Mouse (Mus musculus) embryonic facial prominence, embryonic 13.5 days (tissue): ENCODE measurements at regions not wholly inside any gene's neighbourhood (a gene's known extent, or its start where the extent isn't known, plus 50 kb on each side); places are given as distances from the start of the nearest gene placed in this dataset.
A peak's percentile ranks its signal among the peaks of the same experiment; 100 is the strongest.

Source experiments
- ATAC-seq: fragments of 200-750 bp; cut with Nextera tagmentation; 2 replicates; pipeline ENCODE4 v1.8.0; 2017; ENCODE audit warnings: low read depth; ENCODE audit not compliant: insufficient number of reproducible peaks, insufficient read depth, low FRiP score, low TSS enrichment
- H3K27ac ChIP-seq: fragments of 300-500 bp; sonication (generic); 2 replicates; pipeline ENCODE4 v1.5.1; 2015; ENCODE audit warnings: moderate library complexity, mild to moderate bottlenecking, inconsistent platforms
- H3K27me3 ChIP-seq: fragments of 300-500 bp; sonication (generic); 2 replicates; pipeline ENCODE4 v1.6.1; 2015; ENCODE audit warnings: mild to moderate bottlenecking, inconsistent platforms
- H3K36me3 ChIP-seq: fragments of 300-500 bp; sonication (generic); 2 replicates; pipeline ENCODE4 v1.6.1; 2015; ENCODE audit warnings: mild to moderate bottlenecking, inconsistent platforms
- H3K4me1 ChIP-seq: fragments of 300-500 bp; sonication (generic); 2 replicates; pipeline ENCODE4 v1.6.1; 2015; ENCODE audit warnings: inconsistent platforms
- H3K4me2 ChIP-seq: fragments of 300-500 bp; sonication (generic); 2 replicates; pipeline ENCODE4 v1.6.1; 2015; ENCODE audit warnings: moderate library complexity, mild to moderate bottlenecking, inconsistent platforms
- H3K4me3 ChIP-seq: fragments of 300-500 bp; sonication (generic); 2 replicates; pipeline ENCODE4 v1.5.1; 2015; ENCODE audit warnings: mild to moderate bottlenecking, inconsistent platforms
- H3K9ac ChIP-seq: fragments of 300-500 bp; sonication (generic); 2 replicates; pipeline ENCODE4 v1.6.1; 2015; ENCODE audit warnings: mild to moderate bottlenecking, inconsistent platforms
- H3K9me3 ChIP-seq: fragments of 300-500 bp; sonication (generic); 2 replicates; pipeline ENCODE4 v1.6.1; 2016; ENCODE audit warnings: inconsistent platforms
- WGBS: fragments of 180-500 bp; shearing (Covaris S2); methylation state at CpG from one replicate; pipeline ENCODE4 v1.1.7; 2015; ENCODE audit warnings: mixed read lengths; 5-methylcytosine and 5-hydroxymethylcytosine counted together

DNA sequence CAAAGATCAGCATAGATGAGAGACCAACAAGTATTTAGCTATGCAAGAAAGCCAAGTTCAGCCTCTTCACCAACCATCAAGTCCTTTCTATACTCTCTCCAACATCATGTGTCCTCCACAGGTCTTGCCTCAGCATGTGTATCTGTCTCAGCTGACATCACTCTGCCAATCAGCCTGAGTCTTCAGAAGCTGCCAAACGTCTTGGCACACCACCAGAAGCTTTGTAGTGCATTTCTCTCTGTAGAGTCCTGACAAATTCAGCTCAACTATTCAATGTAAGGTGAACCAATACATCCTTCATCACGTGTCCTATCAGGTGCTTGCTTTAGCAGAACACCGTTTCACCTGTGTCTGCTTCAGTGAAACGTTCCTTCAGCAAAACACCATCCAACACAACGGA lies 462.4 kb upstream of the Kazn start:
- 89% methylated on average over 5 of the region's 5 CpGs for WGBS
- H3K9me3 ChIP-seq = no peaks in the 10 kb centered on the region
- no peak overlapping the region for H3K4me3 ChIP-seq
- H3K27me3 ChIP-seq = no peaks in the 10 kb centered on the region
- H3K4me2 ChIP-seq = no peak overlapping the region
- H3K27ac ChIP-seq = no peak overlapping the region
- H3K4me1 ChIP-seq = no peaks in the 10 kb centered on the region
- H3K36me3 ChIP-seq = no peaks in the 10 kb centered on the region
- no peak for ATAC-seq
- H3K9ac ChIP-seq = no peak overlapping the region

DNA sequence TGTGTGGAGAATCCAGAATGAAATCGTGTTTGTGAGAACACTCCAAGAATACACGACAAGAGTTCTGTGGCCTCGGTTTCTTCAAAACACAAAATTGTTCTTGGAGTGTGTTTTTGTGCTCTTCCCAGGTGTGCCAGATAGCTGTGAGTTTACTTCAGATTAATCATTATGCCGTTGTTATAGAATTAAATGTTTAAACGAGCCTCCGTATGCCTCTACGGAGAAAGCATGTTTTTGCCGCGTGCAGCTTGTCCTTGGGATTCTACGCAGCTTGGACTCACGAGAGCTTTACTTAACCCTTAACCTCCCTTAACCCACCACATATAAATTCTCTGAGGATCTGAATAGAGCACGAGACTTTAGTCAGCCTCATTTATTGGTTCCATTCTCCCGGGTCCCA lies 455.7 kb upstream of the Kazn start:
- Histone ChIP-seq H3K36me3 (no peaks in the 10 kb centered on the region), H3K4me3 (no peak overlapping the region), H3K4me1 (no peaks in the 10 kb centered on the region), H3K27me3 (no peaks in the 10 kb centered on the region), H3K4me2 (no peak overlapping the region), H3K9me3 (no peaks in the 10 kb centered on the region), H3K27ac (no peak overlapping the region), H3K9ac (no peak overlapping the region)
- no peak for ATAC-seq
- WGBS = 55% methylated on average over 13 of the region's 13 CpGs

DNA sequence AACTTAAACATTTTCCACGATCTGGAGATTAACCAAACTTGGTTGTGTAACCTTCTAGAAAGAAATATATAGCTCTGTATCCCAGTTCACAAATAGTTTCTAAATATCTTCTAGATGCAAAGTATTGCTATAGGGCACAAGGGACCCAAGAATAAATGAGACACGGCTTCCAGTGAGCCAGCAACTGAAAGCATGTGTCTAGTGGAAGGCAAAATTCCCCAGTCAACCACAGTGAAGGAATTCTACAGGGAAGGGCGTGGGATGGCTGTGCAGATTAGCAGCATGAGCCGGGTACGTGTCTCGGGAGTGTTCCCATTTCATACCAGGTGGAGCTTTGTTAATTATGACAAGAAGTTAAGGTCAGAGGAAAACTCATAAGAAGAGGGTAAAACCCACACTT lies 449.0 kb upstream of the Kazn start:
- no peak overlapping the region for H3K9ac ChIP-seq
- H3K4me1 ChIP-seq = peaks cover 9% of the 10 kb centered on the region; the same call in 1 of the 2 replicates
- H3K27ac ChIP-seq = no peak overlapping the region
- no peak overlapping the region for H3K4me2 ChIP-seq
- 73% methylated on average over 6 of the region's 6 CpGs for whole genome bisulfite sequencing
- no peak overlapping the region for H3K4me3 ChIP-seq
- no peaks in the 10 kb centered on the region for H3K36me3 ChIP-seq
- no peak for ATAC-seq
- H3K9me3 ChIP-seq = no peaks in the 10 kb centered on the region
- no peaks in the 10 kb centered on the region for H3K27me3 ChIP-seq

- Histone ChIP-seq H3K9me3 (no peaks in the 10 kb centered on the region), H3K4me2 (no peak overlapping the region), H3K27ac (no peak overlapping the region), H3K36me3 (no peaks in the 10 kb centered on the region), H3K4me1 (peaks cover 17% of the 10 kb centered on the region), H3K27me3 (peaks cover 17% of the 10 kb centered on the region; the same call in 1 of the 2 replicates), H3K9ac (no peak overlapping the region), H3K4me3 (no peak overlapping the region)
- WGBS = 89% methylated on average over 4 of the region's 4 CpGs
- ATAC-seq = no peak
Observed at GRCm38 (mm10) chr4:142677426-142677825, 438.2 kb upstream of the Kazn start.

GRCm38 (mm10) chr4:142674641-142675465 lies 435.7 kb upstream of the Kazn start:
- Histone ChIP-seq H3K27ac (peak overlapping the region; percentile 63; the same call in 1 of the 2 replicates), H3K9me3 (no peaks in the 10 kb centered on the region), H3K36me3 (no peaks in the 10 kb centered on the region), H3K4me1 (peaks cover 24% of the 10 kb centered on the region), H3K4me2 (peak overlapping the region; percentile 36; the same call in 1 of the 2 replicates), H3K9ac (no peak overlapping the region), H3K4me3 (no peak overlapping the region), H3K27me3 (peaks cover 17% of the 10 kb centered on the region; the same call in 1 of the 2 replicates)
- 0 out of 2 replicates have a peak, but pooled peaks have one; percentile 28 for ATAC-seq
- WGBS = 29% methylated on average over 22 of the region's 22 CpGs

DNA sequence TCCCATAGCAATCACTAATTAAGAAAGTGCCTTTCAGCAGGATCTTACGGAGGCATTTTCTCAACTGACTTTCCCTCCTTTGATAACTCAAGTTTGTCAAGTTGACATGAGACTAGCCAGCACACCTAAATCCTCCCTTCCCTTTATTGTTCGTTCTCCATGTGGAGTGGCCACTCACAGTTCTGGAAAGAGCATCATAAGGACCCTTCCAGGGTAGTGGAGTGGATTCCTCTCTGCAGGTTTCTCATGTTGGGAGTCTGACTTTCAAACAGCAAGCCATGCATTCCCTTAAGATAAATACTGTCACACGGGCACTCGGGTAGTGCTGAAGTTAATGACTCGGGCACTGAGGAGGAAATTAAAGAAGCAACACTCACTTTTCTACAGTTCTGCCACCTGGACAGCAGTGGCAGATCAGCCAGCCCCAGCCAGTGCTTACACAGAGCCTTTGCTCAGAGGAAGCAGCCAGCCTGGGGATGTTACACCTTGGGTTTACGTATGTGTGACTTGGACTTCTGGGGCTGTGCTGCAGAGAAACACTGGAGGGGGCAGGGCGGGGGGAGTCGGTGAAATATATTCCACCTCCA lies 432.8 kb upstream of the Kazn start:
- peaks cover 24% of the 10 kb centered on the region for H3K4me1 ChIP-seq
- WGBS = 62% methylated on average over 8 of the region's 8 CpGs

DNA sequence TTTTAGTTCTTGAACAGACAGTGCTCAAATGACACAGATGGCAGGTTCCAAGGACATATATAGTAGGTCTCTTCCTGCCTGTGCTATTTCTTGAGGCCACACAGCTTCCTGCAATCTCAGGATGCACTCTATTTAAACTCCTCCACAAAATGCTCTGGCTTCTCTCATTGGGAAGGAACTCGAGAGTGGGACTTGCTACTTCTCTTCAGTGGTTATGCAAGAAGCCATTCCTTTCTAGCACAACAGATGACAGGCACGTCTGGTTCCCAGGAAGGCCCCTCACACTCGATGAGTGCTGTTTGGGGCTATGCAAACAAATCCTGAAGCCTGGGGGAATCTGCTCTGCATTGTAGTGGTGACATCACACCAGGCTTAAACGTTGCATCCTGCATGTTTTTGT lies 425.6 kb upstream of the Kazn start:
- Histone ChIP-seq H3K9ac (no peak overlapping the region), H3K27me3 (no peaks in the 10 kb centered on the region), H3K4me3 (no peak overlapping the region), H3K27ac (no peak overlapping the region), H3K4me2 (no peak overlapping the region), H3K9me3 (no peaks in the 10 kb centered on the region), H3K4me1 (no peaks in the 10 kb centered on the region), H3K36me3 (no peaks in the 10 kb centered on the region)
- ATAC-seq = no peak
- WGBS = 54% methylated on average over 4 of the region's 4 CpGs

More for the DNA sequence above, 432.8 kb upstream of the Kazn start:
- Histone ChIP-seq H3K9ac (no peak overlapping the region), H3K9me3 (no peaks in the 10 kb centered on the region), H3K4me2 (no peak overlapping the region), H3K27ac (no peak overlapping the region), H3K27me3 (peaks cover 6% of the 10 kb centered on the region; the same call in 1 of the 2 replicates), H3K36me3 (no peaks in the 10 kb centered on the region), H3K4me3 (no peak overlapping the region)
- ATAC-seq = no peak

- H3K9ac ChIP-seq = no peak overlapping the region
- no peak overlapping the region for H3K4me2 ChIP-seq
- H3K9me3 ChIP-seq = no peaks in the 10 kb centered on the region
- no peak for ATAC-seq
- H3K4me1 ChIP-seq = peaks cover 8% of the 10 kb centered on the region; the same call in 1 of the 2 replicates
- 72% methylated on average over 6 of the region's 6 CpGs for WGBS
- no peak overlapping the region for H3K27ac ChIP-seq
- H3K27me3 ChIP-seq = no peaks in the 10 kb centered on the region
- H3K36me3 ChIP-seq = no peaks in the 10 kb centered on the region
- no peak overlapping the region for H3K4me3 ChIP-seq
Observed at GRCm38 (mm10) chr4:142658156-142658555, 419.0 kb upstream of the Kazn start.

- Histone ChIP-seq H3K4me3 (no peak overlapping the region), H3K4me1 (peaks cover 11% of the 10 kb centered on the region), H3K9me3 (no peaks in the 10 kb centered on the region), H3K4me2 (no peak overlapping the region), H3K27me3 (no peaks in the 10 kb centered on the region), H3K27ac (no peak overlapping the region), H3K9ac (no peak overlapping the region), H3K36me3 (no peaks in the 10 kb centered on the region)
- 91% methylated on average over 10 of the region's 10 CpGs for WGBS
- ATAC-seq = peak; percentile 61; the same call in 1 of the 2 replicates
Observed at GRCm38 (mm10) chr4:142641069-142641468, 401.9 kb upstream of the Kazn start.

DNA sequence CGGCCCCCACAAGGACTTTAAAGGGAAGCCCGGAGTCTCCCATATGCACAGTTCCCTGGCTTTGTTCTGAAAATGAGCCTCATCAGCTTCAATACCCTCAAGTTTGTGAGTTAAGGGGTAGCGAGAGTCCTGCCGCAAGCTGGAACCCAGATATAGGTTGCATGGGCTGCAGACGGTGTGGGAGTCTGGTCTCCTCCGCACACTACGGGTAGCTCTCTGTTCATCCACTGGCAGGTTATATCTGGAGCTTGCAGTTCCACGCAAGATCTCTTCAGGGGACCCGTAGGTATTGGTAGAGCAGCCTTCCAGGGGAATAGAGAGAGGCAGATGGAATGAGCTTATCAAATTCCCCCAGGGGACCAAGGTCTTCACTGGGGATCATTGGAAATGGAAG lies 400.1 kb upstream of the Kazn start:
- no peaks in the 10 kb centered on the region for H3K27me3 ChIP-seq
- peaks cover 15% of the 10 kb centered on the region for H3K4me1 ChIP-seq
- no peak overlapping the region for H3K27ac ChIP-seq
- no peak for ATAC-seq
- H3K4me2 ChIP-seq = no peak overlapping the region
- no peaks in the 10 kb centered on the region for H3K9me3 ChIP-seq
- H3K9ac ChIP-seq = no peak overlapping the region
- no peak overlapping the region for H3K4me3 ChIP-seq
- 64% methylated on average over 9 of the region's 9 CpGs for WGBS
- H3K36me3 ChIP-seq = no peaks in the 10 kb centered on the region

DNA sequence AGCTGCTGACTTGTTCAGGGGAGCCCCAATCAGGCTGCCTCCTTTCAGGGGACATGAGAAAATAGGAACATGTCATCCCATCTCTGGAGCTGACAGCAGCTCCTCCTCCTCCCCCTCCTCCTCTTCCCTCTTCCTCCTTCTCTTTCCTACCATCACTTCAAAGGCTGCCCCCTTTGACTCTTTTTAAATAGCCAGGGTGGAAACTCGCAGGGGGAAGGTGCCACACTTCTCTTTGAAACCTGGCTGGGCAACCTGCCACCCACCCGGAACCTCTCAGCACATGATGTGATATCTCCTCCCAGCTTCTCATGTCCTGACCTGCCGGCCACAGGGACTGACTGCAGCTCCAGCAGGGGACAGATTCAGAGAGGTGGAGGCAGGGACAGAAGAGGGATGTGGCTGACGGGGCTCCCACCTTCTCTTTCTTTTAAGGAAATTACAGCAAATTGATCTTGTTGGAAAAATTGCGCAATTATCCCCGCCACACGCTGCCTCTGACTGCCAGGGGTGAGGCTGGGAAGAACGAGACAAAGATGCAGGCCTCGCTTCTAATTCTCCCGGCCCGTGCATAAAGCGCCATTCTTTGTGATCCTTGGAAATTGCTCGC lies 399.6 kb upstream of the Kazn start:
- Histone ChIP-seq H3K4me2 (no peak overlapping the region), H3K4me3 (no peak overlapping the region), H3K36me3 (no peaks in the 10 kb centered on the region), H3K9ac (0 out of 2 replicates have a peak overlapping the region, but pooled peaks have one; percentile 0), H3K9me3 (no peaks in the 10 kb centered on the region), H3K4me1 (peaks cover 20% of the 10 kb centered on the region), H3K27ac (no peak overlapping the region), H3K27me3 (no peaks in the 10 kb centered on the region)
- 27% methylated on average over 13 of the region's 13 CpGs for WGBS
- no peak for ATAC-seq
